Mouse (Mus musculus): Measurements from ENCODE around the gene Ppp1r12a. TPM values are rescaled to one million over a fixed set of nuclear protein-coding genes. Genes with fewer than 3 reads are reported as not detected.

Gene Ppp1r12a
- polyA plus RNA-seq, 1 experiment from 2014 or later = 64.9 TPM

DNA sequence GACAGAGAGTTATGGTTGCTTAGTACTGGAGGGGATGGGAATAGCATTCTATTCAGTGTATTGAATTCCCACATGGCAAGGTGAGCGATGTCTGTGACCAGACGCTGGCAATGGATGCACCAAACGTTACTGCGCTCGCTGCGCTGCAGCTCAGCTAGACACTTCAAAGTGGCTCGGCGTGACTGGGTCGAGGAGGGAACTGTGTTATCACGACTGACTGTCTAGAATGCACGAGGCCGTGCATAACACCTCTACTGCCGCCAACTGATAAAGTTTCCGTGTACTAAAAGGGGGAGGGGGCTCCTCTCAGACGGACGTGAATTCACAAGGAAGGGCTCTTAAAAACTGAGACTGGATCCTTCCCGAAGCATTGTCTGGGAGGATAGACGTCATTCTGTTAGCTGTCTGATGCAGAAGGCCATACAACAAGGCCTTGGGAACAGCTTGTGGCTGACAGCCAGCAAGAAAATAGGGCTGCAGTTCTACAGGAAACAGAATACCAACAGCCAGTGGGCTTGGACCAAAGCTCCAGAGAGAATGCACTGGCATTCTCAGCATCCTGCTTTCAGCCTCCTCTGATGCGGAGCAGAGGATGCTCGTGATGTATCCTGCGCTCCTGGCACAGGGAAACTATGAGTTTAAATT, 6.8 kb upstream of the Ppp1r12a start:
- Histone ChIP-seq H3K4me2 (ENCODE audit: low read length) (no peak overlapping the region), H3K9me3 (replicated peaks; ENCODE audit: control insufficient read depth, low read length) (no peaks in the 10 kb centered on the region), H3K27ac (ENCODE audit: low read depth, low read length) (no peak overlapping the region), H3K4me1 (ENCODE audit: control insufficient read depth, insufficient read depth, low read length) (no peaks in the 10 kb centered on the region), H3K36me3 (ENCODE audit: control insufficient read depth, insufficient read depth, low read length) (no peaks in the 10 kb centered on the region), H3K27me3 (replicated peaks; ENCODE audit: control insufficient read depth, insufficient read depth, low read length) (no peaks in the 10 kb centered on the region), H3K4me3 (ENCODE audit: low read depth, low read length) (no peak overlapping the region), H3K9ac (ENCODE audit: low read length) (no peak overlapping the region)
- DNase-seq (ENCODE audit: low spot score) (no peak), ATAC-seq (no peak)
- 76% methylated on average over 21 of the region's 21 CpGs for WGBS

DNA sequence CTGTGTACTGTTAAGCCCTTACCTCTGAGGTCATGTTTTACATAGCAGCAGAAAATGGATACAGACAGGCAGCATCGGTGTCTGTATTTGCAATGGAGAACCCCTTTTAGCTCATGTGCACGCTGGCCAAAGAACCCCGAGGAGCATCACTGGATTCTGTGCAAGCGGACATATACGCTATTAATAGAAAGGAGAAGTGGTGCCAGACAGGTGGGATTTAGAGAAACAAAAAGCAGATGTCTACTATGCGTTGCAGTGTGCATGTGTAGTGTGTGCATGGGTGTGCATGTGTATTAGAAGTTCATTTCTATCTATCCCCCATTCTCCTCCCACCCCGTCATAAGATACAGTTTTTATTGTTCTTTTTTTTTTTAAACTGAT, 6.3 kb upstream of the Ppp1r12a start:
- no peaks in the 10 kb centered on the region for H3K36me3 ChIP-seq (ENCODE audit: control insufficient read depth, insufficient read depth, low read length)
- DNase-seq (ENCODE audit: low spot score) (no peak), ATAC-seq (no peak)
- H3K27me3 ChIP-seq (replicated peaks; ENCODE audit: control insufficient read depth, insufficient read depth, low read length) = no peaks in the 10 kb centered on the region
- no peak overlapping the region for H3K4me3 ChIP-seq (ENCODE audit: low read depth, low read length)
- H3K9me3 ChIP-seq (replicated peaks; ENCODE audit: control insufficient read depth, low read length) = no peaks in the 10 kb centered on the region
- H3K4me2 ChIP-seq (ENCODE audit: low read length) = no peak overlapping the region
- WGBS = 88% methylated on average over 7 of the region's 7 CpGs
- H3K9ac ChIP-seq (ENCODE audit: low read length) = no peak overlapping the region
- H3K27ac ChIP-seq (ENCODE audit: low read depth, low read length) = no peak overlapping the region
- no peaks in the 10 kb centered on the region; the same call in 1 of the 2 replicates for H3K4me1 ChIP-seq (ENCODE audit: control insufficient read depth, insufficient read depth, low read length)

GRCm38 (mm10) chr10:108156128-108156527, 5.9 kb upstream of the Ppp1r12a start:
- ATAC-seq (no peak), DNase-seq (ENCODE audit: low spot score) (no peak)
- Histone ChIP-seq H3K36me3 (ENCODE audit: control insufficient read depth, insufficient read depth, low read length) (no peaks in the 10 kb centered on the region), H3K27ac (ENCODE audit: low read depth, low read length) (no peak overlapping the region), H3K9me3 (replicated peaks; ENCODE audit: control insufficient read depth, low read length) (no peaks in the 10 kb centered on the region), H3K4me3 (ENCODE audit: low read depth, low read length) (no peak overlapping the region), H3K4me2 (ENCODE audit: low read length) (no peak overlapping the region), H3K4me1 (ENCODE audit: control insufficient read depth, insufficient read depth, low read length) (peaks cover 3% of the 10 kb centered on the region; the same call in 1 of the 2 replicates), H3K9ac (ENCODE audit: low read length) (no peak overlapping the region), H3K27me3 (replicated peaks; ENCODE audit: control insufficient read depth, insufficient read depth, low read length) (no peaks in the 10 kb centered on the region)
- WGBS = 92% methylated on average over 3 of the region's 3 CpGs

GRCm38 (mm10) chr10:108159002-108159401, 3.0 kb upstream of the Ppp1r12a start:
- H3K27me3 ChIP-seq (replicated peaks; ENCODE audit: control insufficient read depth, insufficient read depth, low read length) = no peaks in the 10 kb centered on the region
- H3K27ac ChIP-seq (ENCODE audit: low read depth, low read length) = no peak overlapping the region
- DNase-seq (ENCODE audit: low spot score) = no peak
- H3K9me3 ChIP-seq (replicated peaks; ENCODE audit: control insufficient read depth, low read length) = no peaks in the 10 kb centered on the region
- ATAC-seq = no peak
- no peak overlapping the region for H3K4me2 ChIP-seq (ENCODE audit: low read length)
- H3K4me3 ChIP-seq (ENCODE audit: low read depth, low read length) = no peak overlapping the region
- peaks cover 5% of the 10 kb centered on the region; the same call in 1 of the 2 replicates for H3K4me1 ChIP-seq (ENCODE audit: control insufficient read depth, insufficient read depth, low read length)
- H3K9ac ChIP-seq (ENCODE audit: low read length) = no peak overlapping the region
- H3K36me3 ChIP-seq (ENCODE audit: control insufficient read depth, insufficient read depth, low read length) = no peaks in the 10 kb centered on the region
- WGBS = 92% methylated on average over 14 of the region's 14 CpGs

DNA sequence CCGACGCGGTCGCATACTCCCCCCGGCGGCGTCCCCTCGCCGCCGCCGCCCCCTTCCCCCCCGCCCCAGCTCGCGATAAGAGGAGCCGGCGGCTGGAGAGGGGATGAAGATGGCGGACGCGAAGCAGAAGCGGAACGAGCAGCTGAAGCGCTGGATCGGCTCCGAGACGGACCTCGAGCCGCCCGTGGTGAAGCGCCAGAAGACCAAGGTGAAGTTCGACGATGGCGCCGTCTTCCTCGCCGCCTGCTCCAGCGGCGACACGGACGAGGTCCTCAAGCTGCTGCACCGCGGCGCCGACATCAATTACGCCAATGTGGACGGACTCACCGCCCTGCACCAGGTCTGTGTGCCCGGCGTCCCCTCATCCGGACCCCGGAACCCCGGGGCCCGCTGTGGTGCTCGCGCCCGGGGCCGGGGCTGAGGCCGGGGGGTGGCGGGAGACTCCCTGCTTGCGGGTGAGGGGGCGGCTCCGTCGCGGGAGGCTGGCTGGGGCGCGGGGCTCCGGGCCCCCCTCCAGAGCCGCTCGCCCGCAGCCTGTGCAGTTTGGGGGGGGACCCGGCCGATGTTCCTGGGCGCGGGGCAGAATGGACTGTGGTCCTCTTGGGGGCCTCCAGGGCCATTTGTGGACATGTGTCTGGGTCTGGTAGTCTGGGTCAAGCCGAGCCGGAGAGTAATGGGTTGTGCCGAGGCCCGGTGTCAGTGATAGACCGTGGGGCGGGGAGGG, 466 bp downstream of the Ppp1r12a start:
- WGBS = under 1% methylated on average over 51 of the region's 79 CpGs
- Histone ChIP-seq H3K9me3 (replicated peaks; ENCODE audit: control insufficient read depth, low read length) (no peaks in the 10 kb centered on the region), H3K36me3 (ENCODE audit: control insufficient read depth, insufficient read depth, low read length) (no peaks in the 10 kb centered on the region), H3K9ac (ENCODE audit: low read length) (peak overlapping the region; percentile 99), H3K4me1 (ENCODE audit: control insufficient read depth, insufficient read depth, low read length) (peaks cover 17% of the 10 kb centered on the region), H3K27ac (ENCODE audit: low read depth, low read length) (peak overlapping the region; percentile 98), H3K27me3 (replicated peaks; ENCODE audit: control insufficient read depth, insufficient read depth, low read length) (no peaks in the 10 kb centered on the region), H3K4me2 (ENCODE audit: low read length) (peak overlapping the region; percentile 63), H3K4me3 (ENCODE audit: low read depth, low read length) (peak overlapping the region; percentile 99)
- DNase-seq (ENCODE audit: low spot score) (no peak), ATAC-seq (peak; percentile 54)

GRCm38 (mm10) chr10:108163021-108163410, 1.0 kb downstream of the Ppp1r12a start:
- no peak for ATAC-seq
- Histone ChIP-seq H3K4me1 (ENCODE audit: control insufficient read depth, insufficient read depth, low read length) (peaks cover 17% of the 10 kb centered on the region), H3K9me3 (replicated peaks; ENCODE audit: control insufficient read depth, low read length) (no peaks in the 10 kb centered on the region), H3K27ac (ENCODE audit: low read depth, low read length) (peak overlapping the region; percentile 98), H3K4me3 (ENCODE audit: low read depth, low read length) (peak overlapping the region; percentile 99), H3K4me2 (ENCODE audit: low read length) (peak overlapping the region; percentile 63), H3K36me3 (ENCODE audit: control insufficient read depth, insufficient read depth, low read length) (no peaks in the 10 kb centered on the region), H3K27me3 (replicated peaks; ENCODE audit: control insufficient read depth, insufficient read depth, low read length) (no peaks in the 10 kb centered on the region), H3K9ac (ENCODE audit: low read length) (peak overlapping the region; percentile 99)
- DNase-seq (ENCODE audit: low spot score) = peak; percentile 28
- WGBS = under 1% methylated on average over 12 of the region's 12 CpGs

DNA sequence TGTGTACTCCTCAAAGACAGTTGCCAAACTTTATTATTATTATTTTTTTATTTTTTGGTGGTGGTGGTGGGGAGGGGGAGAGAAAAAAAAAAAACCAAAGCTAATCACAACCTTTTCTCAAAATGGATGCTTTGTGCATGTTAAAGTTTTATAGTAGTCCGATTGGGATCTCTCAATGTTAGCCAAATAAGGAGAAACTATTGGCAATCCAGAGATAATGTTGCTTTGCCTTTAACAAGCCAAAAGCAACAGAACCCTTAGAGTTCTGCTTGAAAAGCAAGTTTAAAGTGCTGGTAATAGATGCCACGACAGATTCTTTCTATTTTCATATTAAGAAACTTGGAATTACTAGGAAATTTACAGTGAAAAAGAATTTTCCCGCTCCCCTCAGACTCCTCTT, 1.5 kb downstream of the Ppp1r12a start:
- no peaks in the 10 kb centered on the region for H3K36me3 ChIP-seq (ENCODE audit: control insufficient read depth, insufficient read depth, low read length)
- H3K4me1 ChIP-seq (ENCODE audit: control insufficient read depth, insufficient read depth, low read length) = peaks cover 17% of the 10 kb centered on the region
- no peaks in the 10 kb centered on the region for H3K9me3 ChIP-seq (replicated peaks; ENCODE audit: control insufficient read depth, low read length)
- no peaks in the 10 kb centered on the region for H3K27me3 ChIP-seq (replicated peaks; ENCODE audit: control insufficient read depth, insufficient read depth, low read length)
- WGBS = 25% methylated on average over 3 of the region's 3 CpGs
- no peak overlapping the region for H3K27ac ChIP-seq (ENCODE audit: low read depth, low read length)
- H3K4me3 ChIP-seq (ENCODE audit: low read depth, low read length) = peak overlapping the region; percentile 99
- H3K9ac ChIP-seq (ENCODE audit: low read length) = peak overlapping the region; percentile 99
- DNase-seq (ENCODE audit: low spot score) = no peak
- H3K4me2 ChIP-seq (ENCODE audit: low read length) = peak overlapping the region; percentile 63
- ATAC-seq = no peak

DNA sequence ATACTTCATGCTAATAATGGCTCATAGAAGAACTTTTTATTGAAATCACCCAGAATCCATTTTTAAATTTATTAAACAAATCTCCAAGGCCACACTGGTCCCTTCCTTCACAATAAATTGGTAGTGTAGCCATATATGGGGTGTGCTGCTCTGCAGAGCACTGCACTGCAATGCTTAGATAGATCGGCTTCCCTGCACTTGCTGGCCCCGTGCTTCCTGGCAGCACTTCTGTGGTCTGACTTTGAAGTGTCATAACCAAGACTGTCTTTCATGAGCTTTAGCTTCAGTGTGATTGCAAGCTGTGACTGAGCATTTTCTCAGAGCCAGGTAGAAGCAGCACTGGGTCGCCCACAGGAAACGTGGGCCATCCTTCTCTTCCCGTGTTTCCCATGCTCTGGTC, 5.8 kb downstream of the Ppp1r12a start:
- ATAC-seq (no peak), DNase-seq (ENCODE audit: low spot score) (no peak)
- Histone ChIP-seq H3K9me3 (replicated peaks; ENCODE audit: control insufficient read depth, low read length) (no peaks in the 10 kb centered on the region), H3K27ac (ENCODE audit: low read depth, low read length) (no peak overlapping the region), H3K4me2 (ENCODE audit: low read length) (no peak overlapping the region), H3K9ac (ENCODE audit: low read length) (no peak overlapping the region), H3K36me3 (ENCODE audit: control insufficient read depth, insufficient read depth, low read length) (no peaks in the 10 kb centered on the region), H3K4me1 (ENCODE audit: control insufficient read depth, insufficient read depth, low read length) (peaks cover 14% of the 10 kb centered on the region), H3K4me3 (ENCODE audit: low read depth, low read length) (no peak overlapping the region), H3K27me3 (replicated peaks; ENCODE audit: control insufficient read depth, insufficient read depth, low read length) (no peaks in the 10 kb centered on the region)
- 90% methylated on average over 5 of the region's 5 CpGs for WGBS

GRCm38 (mm10) chr10:108170818-108171217, 8.8 kb downstream of the Ppp1r12a start:
- no peaks in the 10 kb centered on the region for H3K36me3 ChIP-seq (ENCODE audit: control insufficient read depth, insufficient read depth, low read length)
- H3K4me1 ChIP-seq (ENCODE audit: control insufficient read depth, insufficient read depth, low read length) = no peaks in the 10 kb centered on the region
- no peaks in the 10 kb centered on the region for H3K9me3 ChIP-seq (replicated peaks; ENCODE audit: control insufficient read depth, low read length)
- no peak overlapping the region for H3K4me2 ChIP-seq (ENCODE audit: low read length)
- no peak for DNase-seq (ENCODE audit: low spot score)
- H3K27me3 ChIP-seq (replicated peaks; ENCODE audit: control insufficient read depth, insufficient read depth, low read length) = no peaks in the 10 kb centered on the region
- no peak overlapping the region for H3K9ac ChIP-seq (ENCODE audit: low read length)
- WGBS = 83% methylated on average over 3 of the region's 3 CpGs
- no peak overlapping the region for H3K4me3 ChIP-seq (ENCODE audit: low read depth, low read length)
- no peak overlapping the region for H3K27ac ChIP-seq (ENCODE audit: low read depth, low read length)
- no peak for ATAC-seq
